Mouse (Mus musculus): ENCODE data around the gene Gal3st2c. TPM values are rescaled to one million over a fixed set of nuclear protein-coding genes. Genes with fewer than 3 reads are reported as not detected.

Gene Gal3st2c
- polyA plus RNA-seq, 2 experiments = not detected

DNA sequence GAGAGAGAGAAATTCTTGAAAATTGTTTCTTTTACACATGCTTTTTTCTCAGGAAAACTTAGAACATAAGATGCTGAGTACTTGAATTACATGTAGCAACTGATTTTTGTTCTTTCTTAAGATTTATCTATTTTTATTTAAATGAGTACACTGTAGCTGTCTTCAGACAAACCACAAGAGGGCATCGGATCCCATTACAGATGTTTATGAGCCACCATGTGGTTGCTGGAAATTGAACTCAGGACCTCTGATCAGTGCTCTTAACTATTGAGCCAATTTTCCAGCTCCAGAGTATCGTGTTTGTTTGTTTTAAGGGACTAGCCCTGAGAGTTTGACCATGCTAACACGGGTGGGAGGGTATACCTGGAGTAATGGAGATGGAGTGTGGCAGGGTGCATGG, 21.3 kb downstream of the Gal3st2c start:
- Histone ChIP-seq H3K9ac (ENCODE audit: low read depth, low read length, severe bottlenecking) (no peak overlapping the region), H3K27me3 (ENCODE audit: control insufficient read depth, insufficient read depth, low read length) (no peaks in the 10 kb centered on the region), H3K9me3 (ENCODE audit: control insufficient read depth, low read length) (no peaks in the 10 kb centered on the region), H3K36me3 (ENCODE audit: control insufficient read depth, insufficient read depth, low read length) (no peaks in the 10 kb centered on the region), H3K4me1 (ENCODE audit: control insufficient read depth, insufficient read depth, low read length) (no peaks in the 10 kb centered on the region), H3K4me3 (replicated peaks; ENCODE audit: low read length) (no peak overlapping the region), H3K27ac (replicated peaks; ENCODE audit: low read depth, low read length) (no peak overlapping the region), H3K4me2 (replicated peaks; ENCODE audit: low read depth, low read length, severe bottlenecking) (no peak overlapping the region)
- no peak for ATAC-seq (ENCODE audit: low FRiP score, low read depth)
- WGBS = 61% methylated on average over 3 of the region's 3 CpGs
- no peak for DNase-seq (ENCODE audit: low spot score)
- no peak for TF ChIP-seq POLR2A (IDR thresholded peaks at IDR 0.05; ENCODE audit: borderline replicate concordance, extremely low read depth, insufficient read depth, insufficient read length)

DNA sequence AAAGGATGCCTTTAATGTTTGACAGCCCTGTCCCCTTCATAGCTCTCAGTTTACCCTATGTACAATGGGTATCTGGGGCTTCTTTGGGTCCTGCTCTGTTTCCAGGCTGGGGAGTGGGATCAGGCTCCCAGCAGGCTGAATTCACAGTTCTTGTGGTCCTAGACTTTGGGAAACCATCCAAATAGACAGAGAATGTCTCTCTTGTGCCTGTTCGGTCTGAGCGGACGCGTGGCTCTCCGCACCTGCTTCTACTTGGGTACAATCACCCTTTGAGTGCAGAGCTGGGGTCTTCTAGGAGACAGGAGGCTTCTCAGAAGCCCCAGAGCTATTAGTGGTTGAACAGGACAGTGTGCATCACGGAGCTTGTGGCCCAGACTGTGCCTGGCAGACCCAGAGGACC, 29.8 kb downstream of the Gal3st2c start, which contains the start of gene Neu4:
Gene Neu4 (plus strand): TSS at position 301 of the 400 bp plus-strand sequence.
- TF ChIP-seq POLR2A (IDR thresholded peaks at IDR 0.05; ENCODE audit: borderline replicate concordance, extremely low read depth, insufficient read depth, insufficient read length) = no peak
- Histone ChIP-seq H3K4me3 (replicated peaks; ENCODE audit: low read length) (no peak within 1 kb of the TSS), H3K27ac (replicated peaks; ENCODE audit: low read depth, low read length) (no peak within 1 kb of the TSS), H3K9ac (ENCODE audit: low read depth, low read length, severe bottlenecking) (no peak within 1 kb of the TSS), H3K4me1 (ENCODE audit: control insufficient read depth, insufficient read depth, low read length) (no peaks in the 10 kb centered on the region), H3K9me3 (ENCODE audit: control insufficient read depth, low read length) (no peaks in the 10 kb centered on the region), H3K27me3 (ENCODE audit: control insufficient read depth, insufficient read depth, low read length) (no peaks in the 10 kb centered on the region), H3K4me2 (replicated peaks; ENCODE audit: low read depth, low read length, severe bottlenecking) (no peak within 1 kb of the TSS), H3K36me3 (ENCODE audit: control insufficient read depth, insufficient read depth, low read length) (no peaks in the 10 kb centered on the region)
- no peak for DNase-seq (ENCODE audit: low spot score)
- WGBS = 78% methylated on average over 6 of the region's 6 CpGs
- no peak for ATAC-seq (ENCODE audit: low FRiP score, low read depth)

DNA sequence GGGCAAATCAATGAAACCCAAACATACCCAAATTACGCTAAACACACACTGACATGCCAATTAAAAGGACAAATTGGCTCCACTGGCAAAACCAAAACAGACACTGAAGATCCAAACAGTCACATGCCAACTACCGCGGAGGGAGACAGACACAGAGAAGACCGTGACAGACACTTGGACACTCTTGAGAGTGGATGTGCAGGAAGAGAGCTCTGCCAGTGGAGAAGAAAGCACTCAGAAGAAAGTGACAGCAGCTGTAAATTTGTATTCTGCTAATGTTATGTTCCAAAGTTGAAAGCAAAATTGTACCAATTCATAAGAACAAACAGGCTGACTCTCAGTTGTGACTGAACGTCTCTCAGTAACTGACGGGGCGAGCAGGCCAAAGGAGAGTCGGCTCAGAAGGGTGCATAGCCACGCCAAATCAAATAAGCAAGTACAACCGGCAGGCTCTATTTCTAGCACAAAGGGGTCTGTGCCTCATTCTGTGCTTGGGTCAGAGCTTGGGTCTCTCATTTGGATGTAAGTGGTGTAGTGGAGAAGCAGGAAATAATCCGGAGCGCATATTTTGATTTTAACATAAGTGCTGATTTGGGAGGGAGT, 37.3 kb downstream of the Gal3st2c start:
- Histone ChIP-seq H3K9ac (ENCODE audit: low read depth, low read length, severe bottlenecking) (no peak overlapping the region), H3K4me2 (replicated peaks; ENCODE audit: low read depth, low read length, severe bottlenecking) (no peak overlapping the region), H3K9me3 (ENCODE audit: control insufficient read depth, low read length) (no peaks in the 10 kb centered on the region), H3K4me1 (ENCODE audit: control insufficient read depth, insufficient read depth, low read length) (no peaks in the 10 kb centered on the region), H3K36me3 (ENCODE audit: control insufficient read depth, insufficient read depth, low read length) (no peaks in the 10 kb centered on the region), H3K27me3 (ENCODE audit: control insufficient read depth, insufficient read depth, low read length) (no peaks in the 10 kb centered on the region), H3K27ac (replicated peaks; ENCODE audit: low read depth, low read length) (no peak overlapping the region), H3K4me3 (replicated peaks; ENCODE audit: low read length) (no peak overlapping the region)
- DNase-seq (ENCODE audit: low spot score) = no peak
- ATAC-seq (ENCODE audit: low FRiP score, low read depth) = no peak
- no peak for TF ChIP-seq POLR2A (IDR thresholded peaks at IDR 0.05; ENCODE audit: borderline replicate concordance, extremely low read depth, insufficient read depth, insufficient read length)
- WGBS = 90% methylated on average over 12 of the region's 12 CpGs

DNA sequence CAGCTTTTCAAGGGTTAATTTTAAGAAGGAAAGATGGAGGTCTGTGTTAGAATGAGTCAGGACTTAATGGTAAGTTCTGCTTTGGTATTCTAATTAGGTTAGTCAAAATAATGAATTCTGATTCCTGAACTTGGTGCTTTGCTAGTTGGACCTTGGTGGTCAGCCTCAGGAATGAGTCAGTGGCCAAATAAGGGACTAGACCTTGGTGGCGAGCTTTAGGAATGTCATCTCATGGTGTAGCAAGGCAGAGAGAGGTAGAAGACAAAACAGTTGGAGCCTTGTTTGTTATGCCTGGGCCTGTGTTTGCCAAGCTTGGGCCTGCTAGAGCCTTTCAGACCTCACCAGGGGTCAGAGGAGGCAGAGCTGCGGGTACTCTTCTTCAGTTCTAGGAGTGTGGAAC, 38.4 kb downstream of the Gal3st2c start:
- H3K4me2 ChIP-seq (replicated peaks; ENCODE audit: low read depth, low read length, severe bottlenecking) = no peak overlapping the region
- 82% methylated on average over 2 of the region's 2 CpGs for WGBS
- no peaks in the 10 kb centered on the region for H3K9me3 ChIP-seq (ENCODE audit: control insufficient read depth, low read length)
- no peak overlapping the region for H3K9ac ChIP-seq (ENCODE audit: low read depth, low read length, severe bottlenecking)
- no peak for ATAC-seq (ENCODE audit: low FRiP score, low read depth)
- H3K4me3 ChIP-seq (replicated peaks; ENCODE audit: low read length) = no peak overlapping the region
- TF ChIP-seq POLR2A (IDR thresholded peaks at IDR 0.05; ENCODE audit: borderline replicate concordance, extremely low read depth, insufficient read depth, insufficient read length) = no peak
- no peak for DNase-seq (ENCODE audit: low spot score)
- no peak overlapping the region for H3K27ac ChIP-seq (replicated peaks; ENCODE audit: low read depth, low read length)
- H3K27me3 ChIP-seq (ENCODE audit: control insufficient read depth, insufficient read depth, low read length) = no peaks in the 10 kb centered on the region
- H3K36me3 ChIP-seq (ENCODE audit: control insufficient read depth, insufficient read depth, low read length) = no peaks in the 10 kb centered on the region
- no peaks in the 10 kb centered on the region for H3K4me1 ChIP-seq (ENCODE audit: control insufficient read depth, insufficient read depth, low read length)

DNA sequence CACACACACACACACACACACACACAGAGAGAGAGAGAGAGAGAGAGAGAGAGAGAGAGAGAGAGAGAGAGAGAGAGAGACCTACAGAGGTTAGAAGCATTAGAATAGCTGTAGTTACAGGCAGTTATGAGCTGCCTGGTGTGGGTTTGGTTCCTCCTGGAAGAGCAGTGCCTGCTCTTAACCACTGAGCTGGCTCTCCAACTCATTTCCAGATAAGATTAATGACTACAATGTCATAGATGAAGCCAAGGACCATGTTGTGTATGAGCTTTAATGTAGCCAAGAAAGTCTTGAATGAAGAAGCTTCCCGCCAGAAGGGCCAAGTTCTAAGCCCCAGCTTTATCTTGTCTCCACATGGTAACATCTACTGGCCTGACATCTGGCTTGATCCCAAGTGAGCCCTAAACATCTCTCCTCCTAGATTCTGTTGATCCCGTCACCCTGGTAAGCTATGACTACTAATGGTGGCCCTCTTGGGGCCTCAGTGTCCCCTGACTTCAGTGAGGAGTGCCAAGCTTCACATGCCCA, 42.8 kb downstream of the Gal3st2c start:
- Histone ChIP-seq H3K36me3 (ENCODE audit: control insufficient read depth, insufficient read depth, low read length) (no peaks in the 10 kb centered on the region), H3K4me1 (ENCODE audit: control insufficient read depth, insufficient read depth, low read length) (no peaks in the 10 kb centered on the region), H3K27ac (replicated peaks; ENCODE audit: low read depth, low read length) (no peak overlapping the region), H3K9me3 (ENCODE audit: control insufficient read depth, low read length) (no peaks in the 10 kb centered on the region), H3K4me2 (replicated peaks; ENCODE audit: low read depth, low read length, severe bottlenecking) (no peak overlapping the region), H3K9ac (ENCODE audit: low read depth, low read length, severe bottlenecking) (no peak overlapping the region), H3K4me3 (replicated peaks; ENCODE audit: low read length) (no peak overlapping the region), H3K27me3 (ENCODE audit: control insufficient read depth, insufficient read depth, low read length) (no peaks in the 10 kb centered on the region)
- no peak for DNase-seq (ENCODE audit: low spot score)
- ATAC-seq (ENCODE audit: low FRiP score, low read depth) = no peak
- TF ChIP-seq POLR2A (IDR thresholded peaks at IDR 0.05; ENCODE audit: borderline replicate concordance, extremely low read depth, insufficient read depth, insufficient read length) = no peak
- WGBS = 82% methylated on average over 2 of the region's 2 CpGs
